Comparison of ENCODE assay signal across 8 mouse cellular contexts in the genomic region with DNA sequence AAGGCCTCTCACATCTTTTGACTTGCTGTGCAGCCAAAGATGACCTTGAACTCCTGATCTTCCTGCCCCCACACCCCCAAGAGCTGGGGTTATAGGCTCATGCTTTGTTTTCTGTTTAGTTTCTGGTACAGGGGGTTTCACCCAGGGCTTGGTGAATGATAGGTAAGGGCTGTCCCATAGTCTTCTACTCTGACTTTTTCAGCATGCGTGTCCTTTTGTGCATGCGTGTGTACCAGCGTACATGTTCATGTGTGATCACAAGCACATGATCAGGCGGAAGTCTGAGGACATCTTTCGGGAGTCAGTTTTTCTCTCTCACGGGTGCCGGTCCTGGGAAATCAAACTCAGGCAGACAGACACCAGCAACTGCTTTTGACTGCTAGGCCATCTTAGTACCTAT. TPM values are rescaled to one million over a fixed set of nuclear protein-coding genes. Genes with fewer than 3 reads are reported as not detected.
DNase-seq lines count a peak whose midpoint lies in the region; ATAC-seq and TF ChIP-seq lines count a peak whose summit lies in the region.
"Had no signal": no experiment of that assay in that cellular context is flagged by ENCODE, and none has a peak within 500 bp of the region (broad histone marks: within the 10 kb centered on the region; RNA-seq: fewer than 3 reads in every experiment).

No protein-coding gene starts in this region.

- no peak for DNase-seq in lung, embryonic 14.5 days
- DNase-seq in lung, postnatal 14 days: no peak
- DNase-seq in liver, embryonic 11.5 days (ENCODE audit: low spot score): no peak
- no peak for DNase-seq in spleen, postnatal 10 days (ENCODE audit: low spot score in 2 of 2)
- no peak for DNase-seq in embryo, embryonic 9.5 days (ENCODE audit: extremely low spot score)
- DNase-seq: cerebellum, adult 11 months had no signal

- H3K27ac ChIP-seq in lung, embryonic 14.5 days (ENCODE audit: low read depth): no peak overlapping the region
- H3K27ac ChIP-seq in forebrain, embryonic 15.5 days (replicated peaks): no peak overlapping the region
- peak overlapping the region; percentile 4; the same call in 1 of the 2 replicates for H3K27ac ChIP-seq in liver, embryonic 11.5 days (ENCODE audit: low read depth, low read length)
- no peak overlapping the region for H3K27ac ChIP-seq in stomach, embryonic 15.5 days

- H3K27me3 ChIP-seq in lung, embryonic 14.5 days (ENCODE audit: insufficient read depth, low read length): no peaks in the 10 kb centered on the region
- no peaks in the 10 kb centered on the region for H3K27me3 ChIP-seq in forebrain, embryonic 15.5 days
- no peaks in the 10 kb centered on the region for H3K27me3 ChIP-seq in liver, embryonic 11.5 days (replicated peaks; ENCODE audit: control insufficient read depth, insufficient read depth, low read length)
- no peaks in the 10 kb centered on the region for H3K27me3 ChIP-seq in stomach, embryonic 15.5 days (replicated peaks)

- 0 out of 2 replicates have a peak overlapping the region, but pooled peaks have one; percentile 98 for H3K4me3 ChIP-seq in lung, embryonic 14.5 days (ENCODE audit: low read depth, low read length)
- no peak overlapping the region for H3K4me3 ChIP-seq in forebrain, embryonic 15.5 days
- H3K4me3 ChIP-seq in liver, embryonic 11.5 days (ENCODE audit: low read depth, low read length): no peak overlapping the region; the same call in 1 of the 2 replicates
- H3K4me3 ChIP-seq in stomach, embryonic 15.5 days (replicated peaks): no peak overlapping the region

- ATAC-seq in lung, embryonic 14.5 days (ENCODE audit: insufficient read depth): no peak
- ATAC-seq in forebrain, embryonic 15.5 days (replicated peaks): no peak
- ATAC-seq in liver, embryonic 11.5 days (replicated peaks; ENCODE audit: low FRiP score): no peak
- no peak for ATAC-seq in stomach, embryonic 15.5 days (ENCODE audit: insufficient read depth, low FRiP score, low read depth)

- TF ChIP-seq CTCF in lung, embryonic 14.5 days (IDR thresholded peaks at IDR 0.05; ENCODE audit: low read depth): no peak

- peak overlapping the region; percentile 30 for H3K9ac ChIP-seq in lung, embryonic 14.5 days
- H3K9ac ChIP-seq in forebrain, embryonic 15.5 days (replicated peaks): no peak overlapping the region
- H3K9ac ChIP-seq in liver, embryonic 11.5 days (ENCODE audit: low read depth, low read length): no peak overlapping the region
- no peak overlapping the region for H3K9ac ChIP-seq in stomach, embryonic 15.5 days

- H3K4me1 ChIP-seq in lung, embryonic 14.5 days (ENCODE audit: insufficient read depth): peaks cover 33% of the 10 kb centered on the region
- H3K4me1 ChIP-seq in forebrain, embryonic 15.5 days: peaks cover 66% of the 10 kb centered on the region
- H3K4me1 ChIP-seq in liver, embryonic 11.5 days (replicated peaks; ENCODE audit: control insufficient read depth, insufficient read depth, low read length): peaks cover 62% of the 10 kb centered on the region
- peaks cover 56% of the 10 kb centered on the region for H3K4me1 ChIP-seq in stomach, embryonic 15.5 days

- peak overlapping the region; percentile 77 for H3K4me2 ChIP-seq in lung, embryonic 14.5 days
- peak overlapping the region; percentile 52 for H3K4me2 ChIP-seq in forebrain, embryonic 15.5 days (replicated peaks)
- H3K4me2 ChIP-seq in liver, embryonic 11.5 days: peak overlapping the region; percentile 65
- H3K4me2 ChIP-seq in stomach, embryonic 15.5 days: peak overlapping the region; percentile 41

- 81% methylated on average over 7 of the region's 7 CpGs for WGBS in lung, embryonic 14.5 days
- WGBS in forebrain, embryonic 15.5 days: 91% methylated on average over 7 of the region's 7 CpGs
- 82% methylated on average over 7 of the region's 7 CpGs for WGBS in liver, embryonic 11.5 days
- WGBS in stomach, embryonic 15.5 days: 90% methylated on average over 7 of the region's 7 CpGs

- H3K9me3 ChIP-seq in lung, embryonic 14.5 days (ENCODE audit: low read depth, low read length): no peaks in the 10 kb centered on the region
- H3K9me3 ChIP-seq in forebrain, embryonic 15.5 days: no peaks in the 10 kb centered on the region
- no peaks in the 10 kb centered on the region for H3K9me3 ChIP-seq in liver, embryonic 11.5 days (ENCODE audit: control insufficient read depth, low read length)
- H3K9me3 ChIP-seq in stomach, embryonic 15.5 days: no peaks in the 10 kb centered on the region

- peaks cover 1% of the 10 kb centered on the region for H3K36me3 ChIP-seq in lung, embryonic 14.5 days (ENCODE audit: insufficient read depth)
- no peaks in the 10 kb centered on the region for H3K36me3 ChIP-seq in forebrain, embryonic 15.5 days
- H3K36me3 ChIP-seq in liver, embryonic 11.5 days (ENCODE audit: control insufficient read depth, insufficient read depth, low read length): peaks cover under 1% of the 10 kb centered on the region; the same call in 1 of the 2 replicates
- H3K36me3 ChIP-seq in stomach, embryonic 15.5 days: no peaks in the 10 kb centered on the region

RNA-seq across cellular contexts. Expression of a gene that starts 3.1 kb away (rescaled TPM):
- 20.3 and 21.2 TPM in 2 replicates for polyA plus RNA-seq in lung, embryonic 14.5 days (2014; fragmentation: Nextera tagmentation; extraction: Ambion mirVana)
- polyA plus RNA-seq in forebrain, embryonic 15.5 days (2015; fragmentation: Nextera tagmentation; extraction: Ambion mirVana): 13.8 and 15.7 TPM in 2 replicates
- polyA plus RNA-seq in liver, embryonic 11.5 days (2014; fragmentation: Nextera tagmentation; extraction: Ambion mirVana): 11.9 and 12.6 TPM in 2 replicates
- polyA plus RNA-seq in stomach, embryonic 15.5 days (2015; fragmentation: Nextera tagmentation; extraction: Ambion mirVana): 13.9 and 14.3 TPM in 2 replicates

RNA-seq across cellular contexts. Expression of a gene that starts 48.8 kb away (rescaled TPM):
- polyA plus RNA-seq in lung, embryonic 14.5 days (2014; fragmentation: Nextera tagmentation; extraction: Ambion mirVana): 39.9 TPM in 2 replicates
- polyA plus RNA-seq in forebrain, embryonic 15.5 days (2015; fragmentation: Nextera tagmentation; extraction: Ambion mirVana): 37.8 TPM in 2 replicates
- 9.9 and 11.6 TPM in 2 replicates for polyA plus RNA-seq in liver, embryonic 11.5 days (2014; fragmentation: Nextera tagmentation; extraction: Ambion mirVana)
- polyA plus RNA-seq in stomach, embryonic 15.5 days (2015; fragmentation: Nextera tagmentation; extraction: Ambion mirVana): 41.0 and 41.2 TPM in 2 replicates
